Mouse (Mus musculus) spleen, adult 10 weeks (tissue): ENCODE data around the gene Krt17. TPM values are rescaled to one million over a fixed set of nuclear protein-coding genes. Genes with fewer than 3 reads are reported as not detected.

Source experiments
- polyA plus RNA-seq: library from polyadenylated mRNA; stranded (reverse); fragments of 350-450 nt; fragmentation: Illumina TruSeq; extraction: RNeasy Lipid Tissue Mini Kit (QIAGEN cat#74804); gene quantifications from one replicate; pipeline ENCODE4 v1.2.3, GENCODE M21; 2015; ENCODE audit warnings: low replicate concordance; ENCODE audit not compliant: insufficient read depth

Krt17 gene
- not detected for polyA plus RNA-seq

GRCm38 (mm10) chr11:100260514-100261234 lies at the start of gene Krt17:
TSS of gene Krt17 (minus strand) at chr11:100261029.

GRCm38 (mm10) chr11:100269821-100270332 lies 9.0 kb upstream of the Krt17 start, which contains the start of gene Krt42:
TSS of gene Krt42 (minus strand) at chr11:100269871.

DNA sequence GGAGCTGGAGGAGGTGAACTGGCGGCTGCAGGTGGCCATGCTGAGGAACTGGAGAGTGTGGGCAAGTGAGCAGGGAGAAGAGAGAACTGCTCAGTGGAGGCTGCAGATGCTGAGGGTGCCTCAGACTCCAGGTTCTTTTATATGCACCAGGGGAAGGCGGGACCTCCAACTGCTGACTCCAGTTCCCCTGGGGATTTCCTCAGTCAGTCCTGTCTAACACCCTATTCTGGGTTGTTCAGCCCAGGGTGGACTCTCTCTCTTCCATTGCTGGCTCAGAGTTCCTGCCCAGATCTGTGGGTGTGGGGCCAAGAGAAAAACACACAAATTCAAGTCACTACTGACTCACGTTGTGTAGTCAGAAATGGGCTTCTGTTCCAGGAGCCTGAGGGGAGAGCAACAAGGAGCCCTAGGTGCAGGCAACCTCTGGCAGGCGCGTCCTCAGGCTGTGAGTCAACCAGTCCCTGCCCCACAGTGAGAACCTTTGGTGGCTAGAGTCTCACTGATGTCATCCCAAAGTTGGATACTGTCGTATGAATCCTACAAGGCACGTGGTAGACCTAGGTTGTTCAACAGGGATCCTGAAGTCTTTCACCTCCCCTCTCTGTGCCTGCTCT lies 11.9 kb downstream of the Krt17 start, which contains the start of gene Krt16:
Gene Krt16, minus strand, starts transcription at position 51 of the 614 bp plus-strand sequence.

GRCm38 (mm10) chr11:100207498-100207897 lies 53.3 kb downstream of the Krt17 start, which contains the start of gene Krt14:
TSS of gene Krt14 (minus strand) at chr11:100207548.

Other genes with a start within 250 kb of the Krt17 start
- not detected for gene Krt33a, start 244.8 kb downstream of the Krt17 start, polyA plus RNA-seq
- gene Krt33b, start 231.2 kb downstream of the Krt17 start, polyA plus RNA-seq, result not detected
- not detected for gene Krt34, start 219.5 kb downstream of the Krt17 start, polyA plus RNA-seq
- not detected for gene Krt31, start 210.5 kb downstream of the Krt17 start, polyA plus RNA-seq
- not detected for gene Krt32, start 172.8 kb downstream of the Krt17 start, polyA plus RNA-seq
- not detected for gene Krt35, start 164.8 kb downstream of the Krt17 start, polyA plus RNA-seq
- gene Krt36, start 155.4 kb downstream of the Krt17 start, polyA plus RNA-seq, result not detected
- gene Krt13, start 139.5 kb downstream of the Krt17 start, polyA plus RNA-seq, result not detected
- gene Krt15, start 125.1 kb downstream of the Krt17 start, polyA plus RNA-seq, result not detected
- gene Krt19, start 112.4 kb downstream of the Krt17 start, polyA plus RNA-seq, result 0.37 TPM
- gene Krt9, start 67.8 kb downstream of the Krt17 start, polyA plus RNA-seq, result not detected
- gene Krt14, start 53.5 kb downstream of the Krt17 start, polyA plus RNA-seq, result not detected
- not detected for gene Krt16, start 12.1 kb downstream of the Krt17 start, polyA plus RNA-seq
- not detected for gene Krt42, start 8.8 kb upstream of the Krt17 start, polyA plus RNA-seq
- gene Eif1, start 58.9 kb upstream of the Krt17 start, polyA plus RNA-seq, result 1,360 TPM
- gene Gast, start 73.4 kb upstream of the Krt17 start, polyA plus RNA-seq, result not detected
- gene Hap1, start 95.1 kb upstream of the Krt17 start, polyA plus RNA-seq, result 28.3 TPM
- 19.0 TPM for gene Jup, start 136.7 kb upstream of the Krt17 start, polyA plus RNA-seq
- 5.2 TPM for gene P3h4, start 153.8 kb upstream of the Krt17 start, polyA plus RNA-seq
- 5.2 TPM for gene Fkbp10, start 154.7 kb upstream of the Krt17 start, polyA plus RNA-seq
- gene Nt5c3b, start 180.8 kb upstream of the Krt17 start, polyA plus RNA-seq, result 53.8 TPM
- gene Klhl10, start 180.9 kb upstream of the Krt17 start, polyA plus RNA-seq, result 0.41 TPM
- 11.0 TPM for gene Klhl11, start 211.7 kb upstream of the Krt17 start, polyA plus RNA-seq